In genomic region chr10:78284812-78285211, GRCm38 (mm10) we compare ENCODE assay signal across 18 mouse cellular contexts.
"Had no signal": no experiment of that assay in that cellular context is flagged by ENCODE, and none has a peak within 500 bp of the region (broad histone marks: within the 10 kb centered on the region; RNA-seq: fewer than 3 reads in every experiment).

No protein-coding gene starts in this region.

- H3K4me3 ChIP-seq: midbrain, embryonic 13.5 days; myocyte; neural tube, embryonic 13.5 days; neural tube, embryonic 15.5 days had no signal

- H3K9ac ChIP-seq: liver, embryonic 14.5 days; lung, embryonic 14.5 days; midbrain, embryonic 13.5 days; neural tube, embryonic 13.5 days; neural tube, embryonic 15.5 days had no signal

- H3K27me3 ChIP-seq: midbrain, embryonic 13.5 days; neural tube, embryonic 13.5 days; neural tube, embryonic 15.5 days had no signal

- DNase-seq: lung, embryonic 14.5 days; lung, postnatal 10 days; lung, postnatal 4 days; retina, postnatal 1 day; right cerebral cortex, adult 18-20 months; right cerebral cortex, postnatal 25 days; right cerebral cortex, postnatal 4 days; spleen, adult 18-20 months; thymus, adult 18-20 months; thymus, postnatal 25 days; thymus, postnatal 4 days had no signal

- H3K9me3 ChIP-seq: midbrain, embryonic 13.5 days; neural tube, embryonic 13.5 days; neural tube, embryonic 15.5 days had no signal

- ATAC-seq: midbrain, embryonic 13.5 days; midbrain, embryonic 16.5 days had no signal

- H3K4me2 ChIP-seq: lung, embryonic 14.5 days; midbrain, embryonic 11.5 days; midbrain, embryonic 13.5 days; neural tube, embryonic 13.5 days; neural tube, embryonic 15.5 days had no signal

- H3K27ac ChIP-seq: liver, embryonic 14.5 days; midbrain, embryonic 13.5 days; neural tube, embryonic 13.5 days; neural tube, embryonic 15.5 days had no signal

- H3K4me1 ChIP-seq: midbrain, embryonic 13.5 days; neural tube, embryonic 13.5 days; neural tube, embryonic 15.5 days had no signal
